Mouse (Mus musculus): ENCODE results near the gene Gm49601. TPM values are rescaled to one million over a fixed set of nuclear protein-coding genes. Genes with fewer than 3 reads are reported as not detected.
A peak's percentile ranks its signal among the peaks of the same experiment; 100 is the strongest.

The Gm49601 gene
- polyA plus RNA-seq, 1 experiment from 2014 or later: 1.2 TPM

GRCm38 (mm10) chr16:18604267-18604701 lies 21.9 kb downstream of the Gm49601 start:
- peak; percentile 40 for ATAC-seq (ENCODE audit: low FRiP score, low TSS enrichment)
- Histone ChIP-seq H3K9me3 (ENCODE audit: control insufficient read depth, low read length) (no peaks in the 10 kb centered on the region), H3K27me3 (ENCODE audit: control insufficient read depth, insufficient read depth, low read length) (peaks cover 9% of the 10 kb centered on the region; the same call in 1 of the 2 replicates), H3K27ac (ENCODE audit: low read depth, low read length) (no peak overlapping the region), H3K4me2 (replicated peaks; ENCODE audit: low read depth, low read length) (no peak overlapping the region), H3K36me3 (ENCODE audit: control insufficient read depth, insufficient read depth, low read length) (no peaks in the 10 kb centered on the region), H3K9ac (ENCODE audit: low read depth, low read length) (no peak overlapping the region), H3K4me3 (ENCODE audit: low read length) (no peak overlapping the region), H3K4me1 (ENCODE audit: control insufficient read depth, insufficient read depth, low read length) (peaks cover 18% of the 10 kb centered on the region)
- 33% methylated on average over 8 of the region's 8 CpGs for WGBS

GRCm38 (mm10) chr16:18601447-18601846 lies 24.8 kb downstream of the Gm49601 start:
- Histone ChIP-seq H3K9ac (ENCODE audit: low read depth, low read length) (no peak overlapping the region), H3K4me2 (replicated peaks; ENCODE audit: low read depth, low read length) (no peak overlapping the region), H3K9me3 (ENCODE audit: control insufficient read depth, low read length) (no peaks in the 10 kb centered on the region), H3K27me3 (ENCODE audit: control insufficient read depth, insufficient read depth, low read length) (0 out of 2 replicates have a peak, but pooled peaks cover 3% of the 10 kb centered on the region), H3K36me3 (ENCODE audit: control insufficient read depth, insufficient read depth, low read length) (no peaks in the 10 kb centered on the region), H3K4me3 (ENCODE audit: low read length) (no peak overlapping the region), H3K27ac (ENCODE audit: low read depth, low read length) (no peak overlapping the region), H3K4me1 (ENCODE audit: control insufficient read depth, insufficient read depth, low read length) (peaks cover 9% of the 10 kb centered on the region; the same call in 1 of the 2 replicates)
- no peak for ATAC-seq (ENCODE audit: low FRiP score, low TSS enrichment)
- WGBS: 58% methylated on average over 7 of the region's 7 CpGs

GRCm38 (mm10) chr16:18598006-18598405 lies 28.2 kb downstream of the Gm49601 start:
- Histone ChIP-seq H3K4me3 (ENCODE audit: low read length) (no peak overlapping the region), H3K27me3 (ENCODE audit: control insufficient read depth, insufficient read depth, low read length) (peaks cover 24% of the 10 kb centered on the region), H3K36me3 (ENCODE audit: control insufficient read depth, insufficient read depth, low read length) (no peaks in the 10 kb centered on the region), H3K9me3 (ENCODE audit: control insufficient read depth, low read length) (no peaks in the 10 kb centered on the region), H3K4me2 (replicated peaks; ENCODE audit: low read depth, low read length) (no peak overlapping the region), H3K27ac (ENCODE audit: low read depth, low read length) (no peak overlapping the region), H3K9ac (ENCODE audit: low read depth, low read length) (no peak overlapping the region), H3K4me1 (ENCODE audit: control insufficient read depth, insufficient read depth, low read length) (peaks cover 6% of the 10 kb centered on the region; the same call in 1 of the 2 replicates)
- no peak for ATAC-seq (ENCODE audit: low FRiP score, low TSS enrichment)
- 68% methylated on average over 3 of the region's 3 CpGs for WGBS

GRCm38 (mm10) chr16:18596255-18596654 lies 30.0 kb downstream of the Gm49601 start:
- no peaks in the 10 kb centered on the region for H3K9me3 ChIP-seq (ENCODE audit: control insufficient read depth, low read length)
- 43% methylated on average over 5 of the region's 5 CpGs for WGBS
- no peak overlapping the region for H3K9ac ChIP-seq (ENCODE audit: low read depth, low read length)
- H3K27ac ChIP-seq (ENCODE audit: low read depth, low read length): no peak overlapping the region
- no peak overlapping the region for H3K4me2 ChIP-seq (replicated peaks; ENCODE audit: low read depth, low read length)
- no peak for ATAC-seq (ENCODE audit: low FRiP score, low TSS enrichment)
- H3K4me3 ChIP-seq (ENCODE audit: low read length): no peak overlapping the region
- no peaks in the 10 kb centered on the region for H3K36me3 ChIP-seq (ENCODE audit: control insufficient read depth, insufficient read depth, low read length)
- peaks cover 7% of the 10 kb centered on the region for H3K4me1 ChIP-seq (ENCODE audit: control insufficient read depth, insufficient read depth, low read length)
- peaks cover 36% of the 10 kb centered on the region for H3K27me3 ChIP-seq (ENCODE audit: control insufficient read depth, insufficient read depth, low read length)

- Histone ChIP-seq H3K4me3 (ENCODE audit: low read length) (no peak overlapping the region), H3K27me3 (ENCODE audit: control insufficient read depth, insufficient read depth, low read length) (peaks cover 56% of the 10 kb centered on the region), H3K4me2 (replicated peaks; ENCODE audit: low read depth, low read length) (no peak overlapping the region), H3K9me3 (ENCODE audit: control insufficient read depth, low read length) (no peaks in the 10 kb centered on the region), H3K36me3 (ENCODE audit: control insufficient read depth, insufficient read depth, low read length) (no peaks in the 10 kb centered on the region), H3K4me1 (ENCODE audit: control insufficient read depth, insufficient read depth, low read length) (peaks cover 13% of the 10 kb centered on the region), H3K27ac (ENCODE audit: low read depth, low read length) (no peak overlapping the region), H3K9ac (ENCODE audit: low read depth, low read length) (no peak overlapping the region)
- no peak for ATAC-seq (ENCODE audit: low FRiP score, low TSS enrichment)
- WGBS: 68% methylated on average over 2 of the region's 2 CpGs
Observed at GRCm38 (mm10) chr16:18593930-18594329, 32.3 kb downstream of the Gm49601 start.

GRCm38 (mm10) chr16:18591047-18592018 lies 34.9 kb downstream of the Gm49601 start:
- Histone ChIP-seq H3K27me3 (ENCODE audit: control insufficient read depth, insufficient read depth, low read length) (peaks cover 82% of the 10 kb centered on the region), H3K4me2 (replicated peaks; ENCODE audit: low read depth, low read length) (peak overlapping the region; percentile 33), H3K4me1 (ENCODE audit: control insufficient read depth, insufficient read depth, low read length) (peaks cover 16% of the 10 kb centered on the region), H3K9ac (ENCODE audit: low read depth, low read length) (no peak overlapping the region), H3K9me3 (ENCODE audit: control insufficient read depth, low read length) (no peaks in the 10 kb centered on the region), H3K27ac (ENCODE audit: low read depth, low read length) (no peak overlapping the region), H3K4me3 (ENCODE audit: low read length) (peak overlapping the region; percentile 24), H3K36me3 (ENCODE audit: control insufficient read depth, insufficient read depth, low read length) (no peaks in the 10 kb centered on the region)
- 2% methylated on average over 58 of the region's 59 CpGs for WGBS
- 0 out of 2 replicates have a peak, but pooled peaks have one; percentile 6 for ATAC-seq (ENCODE audit: low FRiP score, low TSS enrichment)

- no peak; the same call in 1 of the 2 replicates for ATAC-seq (ENCODE audit: low FRiP score, low TSS enrichment)
- Histone ChIP-seq H3K4me1 (ENCODE audit: control insufficient read depth, insufficient read depth, low read length) (peaks cover 20% of the 10 kb centered on the region), H3K27ac (ENCODE audit: low read depth, low read length) (no peak within 1 kb of the TSS)
Observed at GRCm38 (mm10) chr16:18589804-18590790, 36.1 kb downstream of the Gm49601 start, which contains the start of gene Tbx1. TSS of gene Tbx1 (minus strand) at chr16:18590671.

GRCm38 (mm10) chr16:18589080-18589621 lies 37.1 kb downstream of the Gm49601 start:
- H3K27me3 ChIP-seq (ENCODE audit: control insufficient read depth, insufficient read depth, low read length): peaks cover 94% of the 10 kb centered on the region
- H3K4me2 ChIP-seq (replicated peaks; ENCODE audit: low read depth, low read length): no peak overlapping the region
- no peak overlapping the region for H3K27ac ChIP-seq (ENCODE audit: low read depth, low read length)
- 24% methylated on average over 9 of the region's 9 CpGs for WGBS
- no peaks in the 10 kb centered on the region for H3K9me3 ChIP-seq (ENCODE audit: control insufficient read depth, low read length)
- no peak overlapping the region for H3K9ac ChIP-seq (ENCODE audit: low read depth, low read length)
- no peak overlapping the region for H3K4me3 ChIP-seq (ENCODE audit: low read length)
- H3K36me3 ChIP-seq (ENCODE audit: control insufficient read depth, insufficient read depth, low read length): no peaks in the 10 kb centered on the region
- ATAC-seq (ENCODE audit: low FRiP score, low TSS enrichment): no peak
- peaks cover 20% of the 10 kb centered on the region for H3K4me1 ChIP-seq (ENCODE audit: control insufficient read depth, insufficient read depth, low read length)

More at GRCm38 (mm10) chr16:18589804-18590790, 36.1 kb downstream of the Gm49601 start, which contains the start of gene Tbx1:
- no peak within 1 kb of the TSS for H3K9ac ChIP-seq (ENCODE audit: low read depth, low read length)
- peak within 1 kb of the TSS; percentile 27 for H3K4me3 ChIP-seq (ENCODE audit: low read length)
- no peaks in the 10 kb centered on the region for H3K9me3 ChIP-seq (ENCODE audit: control insufficient read depth, low read length)
- peak within 1 kb of the TSS; percentile 35 for H3K4me2 ChIP-seq (replicated peaks; ENCODE audit: low read depth, low read length)
- WGBS: 2% methylated on average over 48 of the region's 48 CpGs
- H3K36me3 ChIP-seq (ENCODE audit: control insufficient read depth, insufficient read depth, low read length): no peaks in the 10 kb centered on the region
- H3K27me3 ChIP-seq (ENCODE audit: control insufficient read depth, insufficient read depth, low read length): peaks cover 91% of the 10 kb centered on the region

All from kidney, embryonic 14.5 days (tissue).